ENCODE assay signal across 8 mouse cellular contexts in the genomic region with DNA sequence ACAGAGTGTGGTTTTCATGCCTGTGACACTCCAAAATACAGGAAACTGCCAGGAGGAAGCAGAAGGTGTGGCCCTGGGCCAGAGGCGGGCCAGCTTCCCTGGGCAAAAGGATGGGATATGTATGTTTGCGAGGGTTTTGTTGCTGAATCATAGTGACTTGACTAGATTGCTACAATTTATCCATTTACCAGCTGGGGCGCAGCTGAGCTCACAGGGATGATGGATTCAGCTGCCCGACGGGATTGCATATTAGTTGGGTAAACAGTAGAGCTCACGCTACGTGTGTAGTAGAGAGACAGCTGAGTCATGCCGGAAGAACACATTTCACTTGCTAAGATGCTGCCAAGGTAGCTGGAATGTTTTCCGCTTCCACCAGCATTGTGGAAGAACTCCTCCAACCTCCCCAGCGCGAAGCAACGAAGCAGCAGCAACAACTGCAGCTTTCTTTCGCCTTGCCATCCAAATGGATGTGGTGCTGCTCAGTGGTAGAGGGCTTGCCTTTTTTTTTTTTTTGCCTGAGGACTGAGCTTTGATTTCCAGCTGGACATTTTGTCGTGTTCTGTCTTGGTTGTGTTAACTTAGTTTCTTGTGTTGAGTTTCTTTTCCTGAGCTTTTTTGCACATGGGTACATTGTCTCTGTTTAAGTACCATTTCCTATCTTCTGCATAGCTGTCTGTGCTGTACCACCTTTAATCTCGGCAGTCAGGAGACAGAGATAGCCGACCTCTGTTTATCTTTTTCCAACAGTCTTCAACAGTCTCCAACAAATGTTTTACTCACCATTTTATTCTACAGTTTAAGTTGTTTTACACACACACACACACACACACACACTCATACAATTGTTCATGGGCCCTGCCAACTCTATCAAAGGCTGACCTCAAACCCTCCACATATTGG. TPM values are rescaled to one million over a fixed set of nuclear protein-coding genes. Genes with fewer than 3 reads are reported as not detected.
DNase-seq lines count a peak whose midpoint lies in the region; ATAC-seq and TF ChIP-seq lines count a peak whose summit lies in the region.

A gene (minus strand): TSS at position 58 of the 900 bp plus-strand sequence.

- peak within 1 kb of the TSS; percentile 90 for H3K27ac ChIP-seq in liver, postnatal 0 days (ENCODE audit: low read depth)

- TF ChIP-seq CTCF in liver, postnatal 0 days (IDR thresholded peaks at IDR 0.05; ENCODE audit: low read depth), result peak; percentile 71

- H3K4me3 ChIP-seq in erythroblast, embryonic 14.5 days (replicated peaks), result peak within 1 kb of the TSS; percentile 53
- H3K4me3 ChIP-seq in liver, postnatal 0 days (ENCODE audit: low read depth, low read length), result no peak within 1 kb of the TSS

- no peaks in the 10 kb centered on the region for H3K27me3 ChIP-seq in erythroblast, embryonic 14.5 days (ENCODE audit: control insufficient read depth)
- no peaks in the 10 kb centered on the region for H3K27me3 ChIP-seq in liver, postnatal 0 days (ENCODE audit: insufficient read depth, low read length)

- H3K4me1 ChIP-seq in erythroblast, embryonic 14.5 days (ENCODE audit: control insufficient read depth), result peaks cover 56% of the 10 kb centered on the region
- H3K4me1 ChIP-seq in liver, postnatal 0 days (ENCODE audit: insufficient read depth), result peaks cover 13% of the 10 kb centered on the region; the same call in 1 of the 2 replicates

- peak; percentile 90 for ATAC-seq in liver, postnatal 0 days
- no peak for ATAC-seq in inflammation-experienced regulatory T-cells, adult 6 months

- DNase-seq in ES-CJ7 (ENCODE audit: low read depth, low spot score), result peak; percentile 94
- peak in 1 of 2 experiments; percentile 56 for DNase-seq in adrenal gland, postnatal 4 days (ENCODE audit: low spot score in 2 of 2)
- peak; percentile 86 to 88 for DNase-seq in heart, postnatal 10 days
- DNase-seq in layer of hippocampus, adult 11-12 months (ENCODE audit: low spot score), result peak; percentile 87
- DNase-seq in liver, postnatal 0 days, result peak; percentile 75
- peak; percentile 74 for DNase-seq in retina, embryonic 14.5 days (ENCODE audit: low spot score)

- no peak within 1 kb of the TSS; the same call in none of the 2 replicates for H3K9ac ChIP-seq in liver, postnatal 0 days (replicated peaks)

- H3K4me2 ChIP-seq in liver, postnatal 0 days (ENCODE audit: low read depth, low read length), result peak within 1 kb of the TSS; percentile 48

- peak; percentile 83 for TF ChIP-seq EP300 in liver, postnatal 0 days (IDR thresholded peaks at IDR 0.05; ENCODE audit: low read depth)

- intact Hi-C loops in heart, postnatal 10 days (cut with DNase I), result no loop called here

- H3K9me3 ChIP-seq in erythroblast, embryonic 14.5 days (ENCODE audit: control insufficient read depth, low read length), result peaks cover 3% of the 10 kb centered on the region
- no peaks in the 10 kb centered on the region for H3K9me3 ChIP-seq in liver, postnatal 0 days (ENCODE audit: low read length)

- 43% methylated on average over 16 of the region's 16 CpGs for WGBS in liver, postnatal 0 days (ENCODE audit: insufficient replicate concordance)

- no peaks in the 10 kb centered on the region for H3K36me3 ChIP-seq in erythroblast, embryonic 14.5 days (ENCODE audit: control insufficient read depth)
- no peaks in the 10 kb centered on the region for H3K36me3 ChIP-seq in liver, postnatal 0 days (replicated peaks; ENCODE audit: insufficient read depth, low read length)

RNA-seq across cellular contexts. Expression of the gene that starts here (rescaled TPM):
- 10 to 100 TPM; 52.6 to 68.8 TPM for total RNA-seq in adrenal gland, postnatal 4 days (2021)
- polyA plus RNA-seq in erythroblast, embryonic 14.5 days (2012), result not detected in 2 replicates
- total RNA-seq in heart, postnatal 10 days (2021), result 10 to 100 TPM; 87.3 to 90.7 TPM
- 5.8 and 6.4 TPM in 2 replicates for polyA plus RNA-seq in liver, postnatal 0 days (2015; fragmentation: Nextera tagmentation; extraction: Ambion mirVana)
- 10 to 100 TPM in 1 of 3 experiments, 1 to 10 TPM in 1, under 1 TPM in 1; 0.72 to 12.0 (median 5.0) TPM for polyA plus RNA-seq in inflammation-experienced regulatory T-cells, adult 6 months (2017; shearing (Covaris generic))
